In genomic region chr2:85037047-85038026, GRCm38 (mm10) we compare ENCODE assay signal across 8 mouse cellular contexts. TPM values are rescaled to one million over a fixed set of nuclear protein-coding genes. Genes with fewer than 3 reads are reported as not detected.
DNase-seq lines count a peak whose midpoint lies in the region; ATAC-seq lines count a peak whose summit lies in the region.

Gene Ssrp1, plus strand, starts transcription at chr2:85037234.
Gene P2rx3, minus strand, starts transcription at chr2:85037462.

- H3K9ac ChIP-seq in hindbrain, embryonic 16.5 days (ENCODE audit: low read depth, low read length) = peak within 1 kb of the TSS; percentile 96

- no peaks in the 10 kb centered on the region for H3K27me3 ChIP-seq in hindbrain, embryonic 16.5 days (replicated peaks; ENCODE audit: control insufficient read depth, insufficient read depth, low read length)
- H3K27me3 ChIP-seq in megakaryocyte, embryonic 14.5 days (replicated peaks) = peaks cover 32% of the 10 kb centered on the region

- H3K9me3 ChIP-seq in hindbrain, embryonic 16.5 days (ENCODE audit: control insufficient read depth, low read length) = no peaks in the 10 kb centered on the region
- no peaks in the 10 kb centered on the region for H3K9me3 ChIP-seq in megakaryocyte, embryonic 14.5 days

- peak; percentile 85 to 89 for DNase-seq in cerebellum, postnatal 4 days (ENCODE audit: low spot score in 2 of 2)
- peak; percentile 91 for DNase-seq in gastrocnemius, adult 18-20 months (ENCODE audit: low spot score)
- peak; percentile 62 to 94 for DNase-seq in left cerebral cortex, adult 9 months (ENCODE audit: low spot score in 2 of 2)
- DNase-seq in right cerebral cortex, adult 2 months (ENCODE audit: low spot score in 2 of 2) = peak; percentile 92 to 94
- peak; percentile 65 for DNase-seq in urinary bladder, postnatal 10 days (ENCODE audit: low spot score)

- peak within 1 kb of the TSS; percentile 95 for H3K4me2 ChIP-seq in hindbrain, embryonic 16.5 days (ENCODE audit: low read length)

- peak within 1 kb of the TSS; percentile 85 for H3K27ac ChIP-seq in hindbrain, embryonic 16.5 days (ENCODE audit: low read depth, low read length)

- peak; percentile 94 for ATAC-seq in activated CD4-positive, CD25-positive, alpha-beta regulatory T cell, adult 4 months
- ATAC-seq in hindbrain, embryonic 16.5 days = peak; percentile 97

- 1% methylated on average over 66 of the region's 66 CpGs for WGBS in hindbrain, embryonic 16.5 days

- peaks cover 23% of the 10 kb centered on the region for H3K36me3 ChIP-seq in hindbrain, embryonic 16.5 days (ENCODE audit: control insufficient read depth, insufficient read depth, low read length)
- peaks cover 34% of the 10 kb centered on the region for H3K36me3 ChIP-seq in megakaryocyte, embryonic 14.5 days (replicated peaks; ENCODE audit: low read length)

- peaks cover 17% of the 10 kb centered on the region for H3K4me1 ChIP-seq in hindbrain, embryonic 16.5 days (ENCODE audit: control insufficient read depth, insufficient read depth, low read depth, low read length)
- peaks cover 56% of the 10 kb centered on the region for H3K4me1 ChIP-seq in megakaryocyte, embryonic 14.5 days

- H3K4me3 ChIP-seq in hindbrain, embryonic 16.5 days (ENCODE audit: low read length) = peak within 1 kb of the TSS; percentile 84
- H3K4me3 ChIP-seq in megakaryocyte, embryonic 14.5 days (replicated peaks) = peak within 1 kb of the TSS; percentile 99

RNA-seq across cellular contexts. Expression of gene Ssrp1, which starts in this region (rescaled TPM):
- 100 to 1,000 TPM; 135 to 160 TPM for polyA plus RNA-seq in activated CD4-positive, CD25-positive, alpha-beta regulatory T cell, adult 4 months (2017; shearing (Covaris generic))
- total RNA-seq in gastrocnemius, adult 18-20 months (2021) = 10 to 100 TPM; 25.8 to 27.9 TPM
- polyA plus RNA-seq in hindbrain, embryonic 16.5 days (2015; fragmentation: Nextera tagmentation; extraction: Ambion mirVana) = 156 and 166 TPM in 2 replicates
- polyA plus RNA-seq in megakaryocyte, embryonic 14.5 days (2012; ENCODE audit: insufficient read depth, low replicate concordance) = 9.9 and 23.0 TPM in 2 replicates

RNA-seq across cellular contexts. Expression of gene P2rx3, which starts in this region (rescaled TPM):
- polyA plus RNA-seq in activated CD4-positive, CD25-positive, alpha-beta regulatory T cell, adult 4 months (2017; shearing (Covaris generic)) = under 1 TPM in 1 of 2 experiments, not detected in 1; 0.62 TPM
- under 1 TPM; 0.40 to 0.50 TPM for total RNA-seq in gastrocnemius, adult 18-20 months (2021)
- 8.0 and 11.2 TPM in 2 replicates for polyA plus RNA-seq in hindbrain, embryonic 16.5 days (2015; fragmentation: Nextera tagmentation; extraction: Ambion mirVana)
- polyA plus RNA-seq in megakaryocyte, embryonic 14.5 days (2012; ENCODE audit: insufficient read depth, low replicate concordance) = not detected in 2 replicates

Comparison
In these comparisons a context has a peak if more than half of its experiments do, and no peak if none do; other contexts are left out.
1. Peak in every context shown above with its lines: DNase-seq, ATAC-seq, H3K4me3 ChIP-seq and H3K27ac ChIP-seq.